Mouse (Mus musculus) liver, embryonic 16.5 days (tissue): ENCODE measurements around the gene Ghdc. TPM values are rescaled to one million over a fixed set of nuclear protein-coding genes. Genes with fewer than 3 reads are reported as not detected.

Experiments used
- ATAC-seq: fragments of 200-750 bp; cut with Nextera tagmentation; 2 replicates; pipeline ENCODE4 v1.8.0; 2017; ENCODE audit warnings: low read depth, mild to moderate bottlenecking, moderate number of reproducible peaks, moderate library complexity
- H3K27ac ChIP-seq: fragments of 300-500 bp; sonication (generic); 2 replicates; pipeline ENCODE4 v1.5.1; 2014; ENCODE audit warnings: mild to moderate bottlenecking, low read length
- H3K27me3 ChIP-seq: fragments of 300-500 bp; sonication (generic); 2 replicates; pipeline ENCODE4 v1.6.1; 2014; ENCODE audit warnings: low read depth, low read length, mixed read lengths; ENCODE audit not compliant: control insufficient read depth, insufficient read depth
- H3K36me3 ChIP-seq: fragments of 300-500 bp; sonication (generic); 2 replicates; pipeline ENCODE4 v1.6.1; 2014; ENCODE audit warnings: mild to moderate bottlenecking; ENCODE audit not compliant: control insufficient read depth, insufficient read depth
- H3K4me1 ChIP-seq: fragments of 300-500 bp; sonication (generic); 2 replicates; pipeline ENCODE4 v1.6.1; 2014; ENCODE audit warnings: low read depth, low read length, mixed read lengths; ENCODE audit not compliant: control insufficient read depth
- H3K4me2 ChIP-seq: fragments of 300-500 bp; sonication (generic); 2 replicates; pipeline ENCODE4 v1.6.1; 2014; ENCODE audit warnings: low read depth, low read length, mixed read lengths
- H3K4me3 ChIP-seq: fragments of 300-500 bp; sonication (generic); 2 replicates; pipeline ENCODE4 v1.5.1; 2014; ENCODE audit warnings: low read depth, mild to moderate bottlenecking, low read length
- H3K9ac ChIP-seq: fragments of 300-500 bp; sonication (generic); 2 replicates; pipeline ENCODE4 v1.6.1; 2014; ENCODE audit warnings: low read depth, low read length
- H3K9me3 ChIP-seq: fragments of 300-500 bp; sonication (generic); replicated peaks from 2 replicates; pipeline ENCODE4 v1.6.1; 2016; ENCODE audit warnings: low read length; ENCODE audit not compliant: control insufficient read depth
- WGBS: fragments of 180-500 bp; shearing (Covaris S2); extraction: QIAGEN DNeasy Blood & Tissue Kit; methylation state at CpG from one replicate; pipeline ENCODE4 v1.1.7; 2014; ENCODE audit not compliant: insufficient replicate concordance; 5-methylcytosine and 5-hydroxymethylcytosine counted together
- polyA plus RNA-seq: library from polyadenylated mRNA; unstranded; fragments of >200 nt; fragmentation: Nextera tagmentation; extraction: Ambion mirVana; gene quantifications from 2 replicates; pipeline ENCODE4 v1.2.1, GENCODE M21; 2015

The Ghdc gene
- polyA plus RNA-seq, 1 experiment from 2014 or later, result 2.1 TPM

DNA sequence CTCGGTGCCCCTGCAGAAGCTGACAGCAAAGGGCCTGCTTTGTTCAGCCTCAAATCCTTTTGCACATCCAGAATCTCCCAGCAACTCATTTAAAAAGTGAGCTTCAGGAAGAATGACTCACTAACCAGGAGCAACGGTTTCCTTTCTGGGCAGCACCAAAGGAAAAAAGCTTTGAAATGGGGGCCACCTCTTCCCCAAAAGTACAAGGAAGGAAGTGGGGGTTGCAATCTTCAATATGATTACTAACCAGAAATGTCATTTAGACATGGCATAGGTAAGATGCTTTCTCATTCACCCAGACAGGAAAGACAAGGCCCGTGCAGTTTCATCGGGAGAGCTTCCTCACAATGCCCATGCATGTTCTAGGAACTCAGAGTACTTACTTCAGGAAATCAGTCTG lies 49.5 kb downstream of the Ghdc start:
- 17% methylated on average over 4 of the region's 4 CpGs for WGBS
- Histone ChIP-seq H3K36me3 (peaks cover 33% of the 10 kb centered on the region), H3K4me3 (no peak overlapping the region), H3K9me3 (no peaks in the 10 kb centered on the region), H3K27me3 (no peaks in the 10 kb centered on the region), H3K4me1 (peaks cover 39% of the 10 kb centered on the region), H3K27ac (peak overlapping the region; percentile 56), H3K4me2 (no peak overlapping the region), H3K9ac (no peak overlapping the region)
- ATAC-seq, result no peak

DNA sequence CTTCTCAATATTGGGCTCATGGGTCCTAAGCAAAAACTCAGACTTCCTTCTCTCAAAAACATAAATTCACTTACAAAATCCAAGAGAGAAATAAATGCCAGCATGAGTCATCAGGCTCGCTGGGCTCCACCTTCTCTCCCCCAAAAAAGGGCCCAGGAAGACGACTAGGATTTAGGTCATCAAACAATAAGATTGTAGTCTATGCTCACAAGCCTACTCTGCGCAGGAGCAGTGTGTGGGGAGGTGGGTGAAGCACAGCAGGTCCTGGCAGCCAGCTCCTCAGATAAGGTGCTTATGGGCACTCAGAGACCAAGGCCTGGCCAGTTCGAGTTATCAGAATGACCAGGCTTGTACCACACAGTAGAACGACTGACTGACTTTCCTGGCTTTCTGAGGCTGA lies 50.4 kb downstream of the Ghdc start:
- Histone ChIP-seq H3K4me2 (no peak overlapping the region), H3K9me3 (no peaks in the 10 kb centered on the region), H3K36me3 (peaks cover 42% of the 10 kb centered on the region), H3K27ac (no peak overlapping the region), H3K9ac (no peak overlapping the region), H3K4me1 (peaks cover 38% of the 10 kb centered on the region), H3K4me3 (no peak overlapping the region), H3K27me3 (no peaks in the 10 kb centered on the region)
- 41% methylated on average over 5 of the region's 5 CpGs for WGBS
- no peak for ATAC-seq

DNA sequence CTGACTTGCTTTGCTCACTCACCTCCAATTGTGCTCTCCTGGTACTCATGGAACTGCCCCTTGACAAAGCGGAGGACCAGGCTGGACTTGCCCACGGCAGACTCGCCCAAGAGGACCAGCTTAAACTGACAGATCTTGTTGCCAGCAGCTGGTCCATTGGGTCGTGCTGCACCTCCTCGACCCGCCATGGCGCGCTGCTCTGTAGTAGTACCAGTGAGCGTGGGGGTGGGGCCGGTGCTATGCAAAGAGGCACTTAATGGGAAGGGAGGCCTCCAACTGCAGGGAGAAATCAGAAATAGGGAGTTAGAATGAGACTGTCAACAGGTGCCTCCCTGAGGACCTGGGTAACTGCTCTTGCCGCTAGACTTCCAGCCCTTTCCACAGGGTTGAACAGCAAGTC lies 50.9 kb downstream of the Ghdc start:
- peaks cover 34% of the 10 kb centered on the region for H3K4me1 ChIP-seq
- H3K9ac ChIP-seq, result no peak overlapping the region
- no peaks in the 10 kb centered on the region for H3K27me3 ChIP-seq
- H3K4me3 ChIP-seq, result no peak overlapping the region
- H3K36me3 ChIP-seq, result peaks cover 45% of the 10 kb centered on the region
- H3K9me3 ChIP-seq, result no peaks in the 10 kb centered on the region
- H3K27ac ChIP-seq, result no peak overlapping the region
- ATAC-seq, result no peak
- no peak overlapping the region for H3K4me2 ChIP-seq
- WGBS, result 82% methylated on average over 11 of the region's 11 CpGs

DNA sequence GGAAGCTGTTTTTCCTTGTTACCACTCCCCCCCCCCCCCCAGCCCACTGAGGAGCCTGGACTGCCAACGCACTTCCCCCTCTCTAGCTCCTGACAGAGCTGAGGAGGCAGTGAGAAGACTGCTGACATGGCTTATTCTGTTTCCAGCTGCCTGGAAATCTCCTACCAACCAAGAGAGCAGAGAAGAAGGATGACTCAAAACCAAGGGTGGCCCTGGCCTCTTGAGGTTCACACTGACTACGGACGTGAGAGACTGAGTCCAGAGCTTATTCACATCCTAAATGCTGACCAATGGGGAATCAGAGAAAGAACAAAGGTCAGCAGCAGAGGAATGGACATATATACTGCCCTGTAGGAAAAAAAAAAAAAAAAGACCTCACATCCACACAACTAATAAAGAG lies 51.4 kb downstream of the Ghdc start:
- WGBS, result 70% methylated on average over 3 of the region's 3 CpGs
- peaks cover 47% of the 10 kb centered on the region for H3K36me3 ChIP-seq
- peak; percentile 8 for ATAC-seq
- peaks cover 37% of the 10 kb centered on the region for H3K4me1 ChIP-seq
- no peaks in the 10 kb centered on the region for H3K27me3 ChIP-seq
- H3K9ac ChIP-seq, result no peak overlapping the region
- H3K27ac ChIP-seq, result no peak overlapping the region
- H3K9me3 ChIP-seq, result no peaks in the 10 kb centered on the region
- H3K4me2 ChIP-seq, result no peak overlapping the region
- no peak overlapping the region for H3K4me3 ChIP-seq

DNA sequence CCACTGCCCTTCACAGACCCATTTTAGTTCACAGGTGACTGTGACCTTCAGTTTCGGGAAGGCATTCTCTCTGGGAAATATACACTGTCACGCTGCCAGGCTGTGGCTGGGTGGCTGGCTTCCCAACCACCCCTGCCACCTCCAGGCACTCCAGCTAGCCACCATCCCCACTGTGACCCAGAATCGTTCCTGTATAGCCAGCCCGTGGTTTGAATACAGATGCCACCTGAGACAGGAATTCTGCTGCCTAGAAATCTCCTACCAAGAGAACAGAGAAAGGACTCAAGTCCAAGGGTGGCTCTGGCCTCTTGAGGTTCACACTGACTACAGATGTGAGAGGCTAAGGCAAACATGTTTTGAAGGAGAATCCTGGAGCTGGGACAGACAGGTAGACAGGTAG lies 51.9 kb downstream of the Ghdc start:
- H3K36me3 ChIP-seq, result peaks cover 47% of the 10 kb centered on the region
- peaks cover 42% of the 10 kb centered on the region for H3K4me1 ChIP-seq
- H3K27ac ChIP-seq, result 0 out of 2 replicates have a peak overlapping the region, but pooled peaks have one; percentile 40
- no peak for ATAC-seq
- no peaks in the 10 kb centered on the region for H3K9me3 ChIP-seq
- no peaks in the 10 kb centered on the region for H3K27me3 ChIP-seq
- no peak overlapping the region for H3K9ac ChIP-seq
- 89% methylated on average over 4 of the region's 4 CpGs for WGBS
- no peak overlapping the region for H3K4me3 ChIP-seq
- no peak overlapping the region for H3K4me2 ChIP-seq

DNA sequence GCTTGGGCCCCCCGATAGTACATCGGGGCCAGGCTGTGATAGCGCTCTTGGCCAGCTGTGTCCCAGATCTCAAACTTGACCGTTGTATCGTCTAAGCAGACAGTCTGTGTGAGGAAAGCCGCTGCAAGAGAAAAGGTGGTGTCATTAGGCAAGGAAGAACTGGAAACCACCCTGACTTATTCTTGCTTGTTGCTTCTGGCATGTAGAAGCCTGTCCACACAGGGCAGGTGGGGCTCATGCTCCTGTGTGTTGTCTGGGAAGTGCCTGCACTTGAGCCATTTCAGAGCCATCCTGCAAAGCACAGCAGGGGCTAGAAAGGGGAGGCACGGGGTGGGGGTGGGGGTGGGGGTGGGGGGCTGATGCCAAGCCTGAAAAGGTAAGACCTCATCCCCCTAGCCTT lies 52.3 kb downstream of the Ghdc start:
- Histone ChIP-seq H3K4me1 (peaks cover 46% of the 10 kb centered on the region), H3K4me3 (no peak overlapping the region), H3K4me2 (no peak overlapping the region), H3K9ac (no peak overlapping the region), H3K36me3 (peaks cover 47% of the 10 kb centered on the region), H3K27me3 (no peaks in the 10 kb centered on the region), H3K27ac (no peak overlapping the region), H3K9me3 (no peaks in the 10 kb centered on the region)
- 87% methylated on average over 7 of the region's 7 CpGs for WGBS
- no peak for ATAC-seq

DNA sequence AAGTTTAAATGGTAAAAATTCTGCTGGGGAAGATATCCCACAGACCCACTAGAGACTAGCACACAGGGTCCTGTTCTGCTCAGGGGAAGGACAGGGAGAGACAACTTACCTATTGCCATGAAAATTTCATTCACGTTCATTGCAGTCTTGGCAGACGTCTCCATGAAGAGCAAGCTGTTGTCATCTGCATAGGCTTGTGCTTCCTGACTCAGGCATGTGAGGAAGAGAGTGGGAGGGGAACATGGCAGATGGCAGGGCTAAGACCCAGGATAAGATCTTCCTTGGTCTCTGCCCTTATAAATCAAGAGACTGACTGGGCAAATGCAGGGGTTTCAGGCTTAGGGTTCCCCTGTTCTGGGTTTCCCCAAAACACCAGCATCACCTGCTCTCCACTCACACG lies 54.1 kb downstream of the Ghdc start:
- Histone ChIP-seq H3K9me3 (no peaks in the 10 kb centered on the region), H3K9ac (no peak overlapping the region), H3K27me3 (no peaks in the 10 kb centered on the region), H3K4me1 (peaks cover 47% of the 10 kb centered on the region), H3K4me2 (no peak overlapping the region), H3K36me3 (peaks cover 47% of the 10 kb centered on the region), H3K27ac (no peak overlapping the region), H3K4me3 (no peak overlapping the region)
- WGBS, result 77% methylated on average over 3 of the region's 3 CpGs
- ATAC-seq, result no peak

Other genes starting within 250 kb of the Ghdc start
- gene Acly, start 243.0 kb downstream of the Ghdc start, polyA plus RNA-seq, result 114 and 120 TPM in 2 replicates
- gene Ttc25, start 225.3 kb downstream of the Ghdc start, polyA plus RNA-seq, result 0.06 and 0.11 TPM in 2 replicates
- 13.8 TPM in 2 replicates for gene Cnp, start 196.1 kb downstream of the Ghdc start, polyA plus RNA-seq
- gene Nkiras2, start 151.7 kb downstream of the Ghdc start, polyA plus RNA-seq, result 18.1 and 19.7 TPM in 2 replicates
- gene Dnajc7, start 150.8 kb downstream of the Ghdc start, polyA plus RNA-seq, result 56.8 and 60.9 TPM in 2 replicates
- 0.05 TPM in 1 of 2 replicates, not detected in the other for gene Zfp385c, start 78.5 kb downstream of the Ghdc start, polyA plus RNA-seq
- 1.9 and 2.2 TPM in 2 replicates for gene Dhx58, start 66.7 kb downstream of the Ghdc start, polyA plus RNA-seq
- gene Kat2a, start 58.5 kb downstream of the Ghdc start, polyA plus RNA-seq, result 9.9 and 12.0 TPM in 2 replicates
- gene Hspb9, start 57.1 kb downstream of the Ghdc start, polyA plus RNA-seq, result 0.24 TPM in 1 of 2 replicates, not detected in the other
- 21.9 and 22.6 TPM in 2 replicates for gene Rab5c, start 32.7 kb downstream of the Ghdc start, polyA plus RNA-seq
- not detected in 2 replicates for gene Kcnh4, start 11.0 kb downstream of the Ghdc start, polyA plus RNA-seq
- gene Hcrt, start 8.0 kb downstream of the Ghdc start, polyA plus RNA-seq, result not detected in 2 replicates
- gene Stat5b, start 79.8 kb upstream of the Ghdc start, polyA plus RNA-seq, result 21.8 and 22.6 TPM in 2 replicates
- gene Stat5a, start 88.4 kb upstream of the Ghdc start, polyA plus RNA-seq, result 8.1 and 8.3 TPM in 2 replicates
- gene Stat3, start 168.6 kb upstream of the Ghdc start, polyA plus RNA-seq, result 32.8 and 39.2 TPM in 2 replicates
- 26.0 and 29.7 TPM in 2 replicates for gene Cavin1, start 199.9 kb upstream of the Ghdc start, polyA plus RNA-seq
- gene Atp6v0a1, start 238.5 kb upstream of the Ghdc start, polyA plus RNA-seq, result 47.5 and 49.9 TPM in 2 replicates